Mouse (Mus musculus) liver, embryonic 14.5 days (tissue): ENCODE results near the gene Pde10a. TPM values are rescaled to one million over a fixed set of nuclear protein-coding genes. Genes with fewer than 3 reads are reported as not detected.

Experiments
- ATAC-seq: fragments of 200-750 bp; cut with Nextera tagmentation; 2 replicates; pipeline ENCODE4 v1.8.0; 2017; ENCODE audit warnings: moderate number of reproducible peaks, mild to moderate bottlenecking, moderate library complexity; ENCODE audit not compliant: insufficient read depth
- DNase-seq, 3 experiments: peaks; one replicate each; pipeline ENCODE4 v3.0.0-alpha.2; 2012 to 2013; ENCODE audit warnings: low read depth in 3 of 3, low spot score in 3 of 3
- H3K27ac ChIP-seq: fragments of 300-500 bp; sonication (generic); 2 replicates; pipeline ENCODE4 v1.5.1; 2014; ENCODE audit warnings: moderate library complexity, mild to moderate bottlenecking, control low read depth, inconsistent platforms
- H3K27me3 ChIP-seq: fragments of 300-500 bp; sonication (generic); 2 replicates; pipeline ENCODE4 v1.6.1; 2014; ENCODE audit warnings: mild to moderate bottlenecking, low read length, moderate library complexity; ENCODE audit not compliant: control insufficient read depth, insufficient read depth
- H3K36me3 ChIP-seq: fragments of 300-500 bp; sonication (generic); replicated peaks from 2 replicates; pipeline ENCODE4 v1.6.1; 2014; ENCODE audit warnings: low read depth; ENCODE audit not compliant: control insufficient read depth, insufficient read depth
- H3K4me1 ChIP-seq, 2 experiments: fragments of 200-500 bp in 1 of 2; fragments of 300-500 bp in 1 of 2; sonication (generic) in 1 of 2; replicated peaks; 2 replicates each; pipeline ENCODE4 v1.6.1; 2012 to 2014; ENCODE audit warnings: antibody characterized with exemption in 1 of 2, inconsistent platforms in 1 of 2, low read length in 1 of 2; ENCODE audit not compliant: control insufficient read depth in 2 of 2, insufficient read depth in 2 of 2
- H3K4me2 ChIP-seq: fragments of 300-500 bp; sonication (generic); 2 replicates; pipeline ENCODE4 v1.6.1; 2014; ENCODE audit warnings: low read depth, mild to moderate bottlenecking, control low read depth, moderate library complexity
- H3K4me3 ChIP-seq, 2 experiments: fragments of 200-500 bp in 1 of 2; fragments of 300-500 bp in 1 of 2; sonication (generic) in 1 of 2; 2 replicates each; pipeline ENCODE4 v1.5.1; 2012 to 2014; ENCODE audit warnings: low read depth in 2 of 2, low read length in 2 of 2, mild to moderate bottlenecking in 2 of 2, control low read depth in 1 of 2, inconsistent platforms in 1 of 2, moderate library complexity in 1 of 2; ENCODE audit not compliant: insufficient read depth in 1 of 2
- H3K9ac ChIP-seq: fragments of 300-500 bp; sonication (generic); replicated peaks from 2 replicates; pipeline ENCODE4 v1.6.1; 2014; ENCODE audit warnings: mild to moderate bottlenecking, control low read depth, moderate library complexity
- H3K9me3 ChIP-seq: fragments of 300-500 bp; sonication (generic); 2 replicates; pipeline ENCODE4 v1.6.1; 2016; ENCODE audit warnings: low read length, mixed read lengths; ENCODE audit not compliant: control insufficient read depth
- CTCF ChIP-seq: IDR thresholded peaks from 2 replicates; pipeline ENCODE4 v1.5.1; 2016; ENCODE audit warnings: antibody characterized with exemption, low read depth, control low read depth
- EP300 ChIP-seq: IDR thresholded peaks from 2 replicates; pipeline ENCODE4 v1.6.1; 2016; ENCODE audit warnings: antibody characterized with exemption, low read depth
- WGBS: fragments of 180-500 bp; shearing (Covaris S2); extraction: QIAGEN DNeasy Blood & Tissue Kit; methylation state at CpG from one replicate; pipeline ENCODE4 v1.1.7; 2014; ENCODE audit not compliant: insufficient replicate concordance; 5-methylcytosine and 5-hydroxymethylcytosine counted together
- polyA plus RNA-seq, 2 experiments: library from polyadenylated mRNA; depleted of rRNA in 1 of 2; stranded (reverse) in 1 of 2; unstranded in 1 of 2; fragments of >200 nt; fragmentation: Nextera tagmentation in 1 of 2; extraction: Ambion mirVana in 1 of 2; gene quantifications; 2 replicates each; pipeline versions ENCODE4 v1.2.1 to v1.2.3; 2012 to 2014

Gene Pde10a
- polyA plus RNA-seq, 2 experiments: 0.52 to 0.60 TPM

DNA sequence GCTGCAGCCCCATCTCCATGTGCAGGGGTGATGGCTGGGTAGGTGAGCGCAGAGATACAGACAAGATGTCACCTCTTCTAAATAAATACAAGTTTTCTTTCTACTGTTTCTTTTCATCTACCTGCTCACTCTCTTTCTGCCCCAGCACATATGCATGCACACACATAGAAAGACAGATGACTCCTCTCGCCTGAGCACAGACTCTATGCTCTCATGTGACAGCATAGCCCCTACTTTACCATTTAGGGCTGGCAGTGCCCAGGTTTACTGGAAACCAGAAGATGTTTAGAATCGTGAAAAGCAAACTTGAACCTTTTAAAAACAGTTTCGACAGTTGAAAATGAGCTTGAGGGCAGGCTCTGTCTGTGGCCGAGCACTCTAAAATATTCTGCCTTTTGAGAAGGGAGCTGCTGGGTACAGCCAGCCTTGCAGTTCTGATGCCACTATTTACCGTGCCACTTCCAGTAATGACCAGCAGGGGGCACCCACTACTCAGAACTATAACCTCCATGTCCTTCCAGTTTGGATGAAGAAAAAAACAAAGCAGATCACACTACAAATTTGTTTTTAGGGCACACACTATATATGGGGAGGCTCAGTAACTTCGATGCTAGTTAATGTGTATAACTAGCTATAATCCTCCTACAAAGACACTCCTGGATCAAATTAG is 88.8 kb downstream of the Pde10a start:
- no peak for TF ChIP-seq EP300
- peak; percentile 78 for TF ChIP-seq CTCF
- ATAC-seq (no peak), DNase-seq (peak in 2 of 3 experiments; percentile 12 to 29)
- Histone ChIP-seq H3K36me3 (no peaks in the 10 kb centered on the region), H3K27ac (no peak overlapping the region), H3K27me3 (no peaks in the 10 kb centered on the region), H3K4me3 (no peak overlapping the region), H3K9ac (no peak overlapping the region), H3K9me3 (no peaks in the 10 kb centered on the region), H3K4me1 (no peaks in the 10 kb centered on the region), H3K4me2 (no peak overlapping the region)
- WGBS: 23% methylated on average over 7 of the region's 7 CpGs

DNA sequence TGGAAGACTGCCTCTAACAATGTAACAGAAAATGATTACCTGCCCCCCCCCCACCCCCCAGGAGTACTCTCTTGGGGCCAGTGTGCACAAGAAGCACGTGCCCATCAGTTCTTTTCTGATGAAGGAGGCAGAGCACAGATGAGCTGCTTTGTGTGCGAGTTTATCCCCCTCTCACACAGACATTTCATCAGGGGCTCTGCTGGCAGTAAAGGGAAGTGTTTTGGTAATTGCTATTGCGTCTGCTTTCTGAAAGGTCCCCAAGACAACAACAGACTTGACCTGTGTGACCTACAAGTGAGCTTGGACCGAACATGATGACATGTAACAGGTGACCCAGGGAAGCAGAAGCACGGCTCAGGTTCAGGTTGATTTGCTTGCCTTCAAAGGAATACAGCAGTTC is 95.2 kb downstream of the Pde10a start:
- Histone ChIP-seq H3K4me3 (no peak overlapping the region), H3K4me1 (no peaks in the 10 kb centered on the region), H3K9me3 (no peaks in the 10 kb centered on the region), H3K4me2 (no peak overlapping the region), H3K27me3 (no peaks in the 10 kb centered on the region), H3K36me3 (no peaks in the 10 kb centered on the region), H3K27ac (no peak overlapping the region), H3K9ac (no peak overlapping the region)
- no peak for DNase-seq
- ATAC-seq: no peak
- no peak for TF ChIP-seq EP300
- no peak for TF ChIP-seq CTCF
- WGBS: 46% methylated on average over 5 of the region's 5 CpGs

DNA sequence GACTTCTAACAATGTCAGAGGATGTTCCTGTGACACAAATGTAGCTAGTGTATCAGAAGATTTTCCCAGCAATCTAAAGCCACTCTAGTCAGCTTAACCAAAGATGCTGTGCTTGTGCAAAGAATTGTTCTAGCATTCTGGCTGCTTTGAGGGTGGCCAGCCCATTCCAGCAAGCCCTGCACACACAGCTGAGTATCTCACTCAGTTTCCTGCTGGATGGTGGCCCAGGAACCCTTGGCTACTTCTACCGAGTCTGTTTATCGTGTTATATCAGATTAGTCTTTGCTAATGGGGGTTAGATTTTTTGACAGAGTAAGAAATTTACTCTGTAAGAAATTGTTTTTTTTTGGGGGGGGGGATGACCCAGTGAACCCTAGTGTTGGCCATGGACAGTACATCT is 95.9 kb downstream of the Pde10a start:
- ATAC-seq (no peak), DNase-seq (no peak)
- Histone ChIP-seq H3K9ac (no peak overlapping the region), H3K4me2 (no peak overlapping the region), H3K36me3 (no peaks in the 10 kb centered on the region), H3K4me3 (no peak overlapping the region), H3K27ac (no peak overlapping the region), H3K9me3 (no peaks in the 10 kb centered on the region), H3K4me1 (no peaks in the 10 kb centered on the region), H3K27me3 (no peaks in the 10 kb centered on the region)
- TF ChIP-seq CTCF (no peak), EP300 (no peak)
- 55% methylated on average over 2 of the region's 2 CpGs for WGBS

DNA sequence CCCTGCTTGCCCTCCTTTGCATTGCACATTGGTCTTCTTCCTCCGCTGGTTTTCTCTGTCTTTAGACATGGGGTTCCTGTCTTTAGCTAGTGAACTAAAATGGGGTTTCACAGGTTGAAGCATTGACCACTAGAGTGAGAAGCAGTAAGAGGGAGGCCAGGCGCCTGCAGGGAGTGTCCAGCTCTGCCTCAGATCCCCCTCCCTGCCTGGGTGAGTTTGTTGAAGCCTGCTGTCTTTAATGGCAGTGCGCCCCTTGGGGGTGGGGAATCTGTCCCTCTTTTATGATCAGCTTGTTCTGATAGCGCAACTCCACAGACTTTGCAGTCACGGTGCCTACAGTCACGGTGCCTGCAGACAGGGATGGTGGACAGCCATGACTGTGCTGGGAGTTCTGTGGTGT is 96.7 kb downstream of the Pde10a start:
- H3K4me1 ChIP-seq: no peaks in the 10 kb centered on the region
- no peak overlapping the region for H3K4me2 ChIP-seq
- ATAC-seq (no peak), DNase-seq (no peak)
- no peak overlapping the region for H3K4me3 ChIP-seq
- H3K27me3 ChIP-seq: no peaks in the 10 kb centered on the region
- H3K36me3 ChIP-seq: no peaks in the 10 kb centered on the region
- H3K27ac ChIP-seq: no peak overlapping the region
- no peak for TF ChIP-seq CTCF
- TF ChIP-seq EP300: no peak
- no peaks in the 10 kb centered on the region for H3K9me3 ChIP-seq
- H3K9ac ChIP-seq: no peak overlapping the region
- 44% methylated on average over 6 of the region's 6 CpGs for WGBS

DNA sequence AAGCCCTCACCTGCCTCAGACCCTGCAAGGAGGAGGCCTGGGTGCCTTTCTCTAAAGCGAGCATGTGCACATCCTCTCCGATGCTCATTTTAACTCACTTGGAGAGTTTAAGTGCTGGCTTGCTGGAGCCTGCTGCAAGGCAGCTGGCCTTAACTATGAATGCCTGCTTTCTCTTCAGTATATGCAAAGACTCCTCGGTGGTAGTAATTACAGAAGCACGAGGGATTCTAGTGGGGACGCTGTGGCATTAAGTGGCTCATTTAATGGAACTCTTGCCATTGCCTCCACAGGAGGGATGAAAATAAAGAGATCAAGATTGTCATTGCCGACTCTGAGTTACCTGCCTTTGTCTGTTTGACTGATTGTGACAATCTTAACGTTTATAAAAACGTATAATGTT is 101.2 kb downstream of the Pde10a start:
- H3K27ac ChIP-seq: no peak overlapping the region
- H3K4me3 ChIP-seq: no peak overlapping the region
- ATAC-seq (no peak), DNase-seq (no peak)
- no peaks in the 10 kb centered on the region for H3K27me3 ChIP-seq
- no peak overlapping the region for H3K9ac ChIP-seq
- no peaks in the 10 kb centered on the region for H3K9me3 ChIP-seq
- TF ChIP-seq CTCF (no peak), EP300 (no peak)
- 53% methylated on average over 8 of the region's 8 CpGs for WGBS
- H3K36me3 ChIP-seq: no peaks in the 10 kb centered on the region
- no peaks in the 10 kb centered on the region for H3K4me1 ChIP-seq
- H3K4me2 ChIP-seq: no peak overlapping the region
